Mouse (Mus musculus): ENCODE data around the gene Pnpla7. TPM values are rescaled to one million over a fixed set of nuclear protein-coding genes. Genes with fewer than 3 reads are reported as not detected.

Pnpla7 gene
- polyA plus RNA-seq, 1 experiment from 2014 or later = 16.7 TPM

- Histone ChIP-seq H3K4me1 (replicated peaks; ENCODE audit: control insufficient read depth, insufficient read depth, low read length) (no peaks in the 10 kb centered on the region), H3K9ac (ENCODE audit: low read depth, low read length) (no peak overlapping the region), H3K9me3 (ENCODE audit: control insufficient read depth) (no peaks in the 10 kb centered on the region), H3K4me2 (replicated peaks; ENCODE audit: low read depth) (no peak overlapping the region), H3K27ac (ENCODE audit: low read depth, low read length) (no peak overlapping the region), H3K4me3 (ENCODE audit: low read depth, low read length) (no peak overlapping the region), H3K36me3 (ENCODE audit: control insufficient read depth, insufficient read depth) (peaks cover 18% of the 10 kb centered on the region), H3K27me3 (replicated peaks; ENCODE audit: control insufficient read depth, insufficient read depth, low read length) (no peaks in the 10 kb centered on the region)
- 92% methylated on average over 1 of the region's 1 CpGs for WGBS
- TF ChIP-seq CTCF (IDR thresholded peaks at IDR 0.05; ENCODE audit: low read depth) = no peak
- ATAC-seq = no peak
Observed at GRCm38 (mm10) chr2:25006767-25007166, 30.9 kb downstream of the Pnpla7 start.

- Histone ChIP-seq H3K36me3 (ENCODE audit: control insufficient read depth, insufficient read depth) (peaks cover 7% of the 10 kb centered on the region; the same call in 1 of the 2 replicates), H3K27ac (ENCODE audit: low read depth, low read length) (no peak overlapping the region), H3K4me2 (replicated peaks; ENCODE audit: low read depth) (no peak overlapping the region), H3K9me3 (ENCODE audit: control insufficient read depth) (no peaks in the 10 kb centered on the region), H3K9ac (ENCODE audit: low read depth, low read length) (no peak overlapping the region), H3K4me3 (ENCODE audit: low read depth, low read length) (no peak overlapping the region), H3K4me1 (replicated peaks; ENCODE audit: control insufficient read depth, insufficient read depth, low read length) (no peaks in the 10 kb centered on the region), H3K27me3 (replicated peaks; ENCODE audit: control insufficient read depth, insufficient read depth, low read length) (no peaks in the 10 kb centered on the region)
- ATAC-seq = no peak
- peak; percentile 34; the same call in 1 of the 2 replicates for TF ChIP-seq CTCF (IDR thresholded peaks at IDR 0.05; ENCODE audit: low read depth)
Observed at GRCm38 (mm10) chr2:25008250-25008649, 32.4 kb downstream of the Pnpla7 start.

DNA sequence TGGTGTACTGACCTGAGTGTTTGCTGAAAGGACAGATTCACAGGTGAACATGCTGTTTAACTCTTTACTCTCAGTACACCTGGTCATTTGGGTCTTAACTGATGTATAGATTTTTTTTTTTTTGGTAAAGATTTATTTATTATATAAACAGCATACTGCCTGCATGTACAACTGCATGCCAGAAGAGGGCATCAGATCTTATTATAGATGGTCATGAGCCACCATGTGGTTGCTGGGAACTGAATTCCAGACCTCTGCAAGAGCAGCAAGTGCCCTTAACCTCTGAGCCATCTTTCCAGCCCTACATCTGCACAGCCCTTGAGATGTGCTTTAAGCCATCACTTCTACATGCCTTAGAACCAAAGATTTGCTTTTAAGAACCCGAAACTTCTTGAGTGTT is 46.8 kb downstream of the Pnpla7 start:
- Histone ChIP-seq H3K9ac (ENCODE audit: low read depth, low read length) (no peak overlapping the region), H3K4me1 (replicated peaks; ENCODE audit: control insufficient read depth, insufficient read depth, low read length) (no peaks in the 10 kb centered on the region), H3K36me3 (ENCODE audit: control insufficient read depth, insufficient read depth) (peaks cover 12% of the 10 kb centered on the region), H3K4me3 (ENCODE audit: low read depth, low read length) (no peak overlapping the region), H3K4me2 (replicated peaks; ENCODE audit: low read depth) (no peak overlapping the region), H3K27me3 (replicated peaks; ENCODE audit: control insufficient read depth, insufficient read depth, low read length) (no peaks in the 10 kb centered on the region), H3K9me3 (ENCODE audit: control insufficient read depth) (no peaks in the 10 kb centered on the region), H3K27ac (ENCODE audit: low read depth, low read length) (no peak overlapping the region)
- 97% methylated on average over 1 of the region's 1 CpGs for WGBS
- TF ChIP-seq CTCF (IDR thresholded peaks at IDR 0.05; ENCODE audit: low read depth) = peak; percentile 35; the same call in 1 of the 2 replicates
- no peak for ATAC-seq

GRCm38 (mm10) chr2:25025109-25025508 is 49.3 kb downstream of the Pnpla7 start:
- no peak overlapping the region for H3K27ac ChIP-seq (ENCODE audit: low read depth, low read length)
- H3K4me2 ChIP-seq (replicated peaks; ENCODE audit: low read depth) = no peak overlapping the region
- no peak for TF ChIP-seq CTCF (IDR thresholded peaks at IDR 0.05; ENCODE audit: low read depth)
- 92% methylated on average over 1 of the region's 1 CpGs for WGBS
- H3K36me3 ChIP-seq (ENCODE audit: control insufficient read depth, insufficient read depth) = peaks cover 3% of the 10 kb centered on the region
- no peaks in the 10 kb centered on the region for H3K4me1 ChIP-seq (replicated peaks; ENCODE audit: control insufficient read depth, insufficient read depth, low read length)
- H3K27me3 ChIP-seq (replicated peaks; ENCODE audit: control insufficient read depth, insufficient read depth, low read length) = no peaks in the 10 kb centered on the region
- no peaks in the 10 kb centered on the region for H3K9me3 ChIP-seq (ENCODE audit: control insufficient read depth)
- no peak overlapping the region for H3K9ac ChIP-seq (ENCODE audit: low read depth, low read length)
- no peak overlapping the region for H3K4me3 ChIP-seq (ENCODE audit: low read depth, low read length)
- no peak for ATAC-seq

GRCm38 (mm10) chr2:25034994-25035393 is 59.2 kb downstream of the Pnpla7 start:
- no peak for TF ChIP-seq CTCF (IDR thresholded peaks at IDR 0.05; ENCODE audit: low read depth)
- Histone ChIP-seq H3K27ac (ENCODE audit: low read depth, low read length) (no peak overlapping the region), H3K27me3 (replicated peaks; ENCODE audit: control insufficient read depth, insufficient read depth, low read length) (no peaks in the 10 kb centered on the region), H3K36me3 (ENCODE audit: control insufficient read depth, insufficient read depth) (peaks cover 10% of the 10 kb centered on the region; the same call in 1 of the 2 replicates), H3K9ac (ENCODE audit: low read depth, low read length) (no peak overlapping the region), H3K4me1 (replicated peaks; ENCODE audit: control insufficient read depth, insufficient read depth, low read length) (no peaks in the 10 kb centered on the region), H3K4me3 (ENCODE audit: low read depth, low read length) (no peak overlapping the region), H3K9me3 (ENCODE audit: control insufficient read depth) (no peaks in the 10 kb centered on the region), H3K4me2 (replicated peaks; ENCODE audit: low read depth) (no peak overlapping the region)
- peak; percentile 31; the same call in 1 of the 2 replicates for ATAC-seq
- WGBS = 94% methylated on average over 4 of the region's 4 CpGs

GRCm38 (mm10) chr2:25040089-25040488 is 64.3 kb downstream of the Pnpla7 start:
- no peak for TF ChIP-seq CTCF (IDR thresholded peaks at IDR 0.05; ENCODE audit: low read depth)

GRCm38 (mm10) chr2:25050921-25051320 is 75.1 kb downstream of the Pnpla7 start:
- no peak for TF ChIP-seq CTCF (IDR thresholded peaks at IDR 0.05; ENCODE audit: low read depth)
- Histone ChIP-seq H3K9me3 (ENCODE audit: control insufficient read depth) (no peaks in the 10 kb centered on the region), H3K27me3 (replicated peaks; ENCODE audit: control insufficient read depth, insufficient read depth, low read length) (no peaks in the 10 kb centered on the region), H3K9ac (ENCODE audit: low read depth, low read length) (no peak overlapping the region), H3K27ac (ENCODE audit: low read depth, low read length) (no peak overlapping the region), H3K4me1 (replicated peaks; ENCODE audit: control insufficient read depth, insufficient read depth, low read length) (0 out of 2 replicates have a peak, but pooled peaks cover 2% of the 10 kb centered on the region), H3K4me2 (replicated peaks; ENCODE audit: low read depth) (no peak overlapping the region), H3K4me3 (ENCODE audit: low read depth, low read length) (no peak overlapping the region), H3K36me3 (ENCODE audit: control insufficient read depth, insufficient read depth) (peaks cover 34% of the 10 kb centered on the region)
- ATAC-seq = no peak
- 86% methylated on average over 7 of the region's 7 CpGs for WGBS

More at GRCm38 (mm10) chr2:25040089-25040488, 64.3 kb downstream of the Pnpla7 start:
- Histone ChIP-seq H3K4me2 (replicated peaks; ENCODE audit: low read depth) (no peak overlapping the region), H3K9me3 (ENCODE audit: control insufficient read depth) (no peaks in the 10 kb centered on the region), H3K4me3 (ENCODE audit: low read depth, low read length) (no peak overlapping the region), H3K9ac (ENCODE audit: low read depth, low read length) (no peak overlapping the region), H3K27ac (ENCODE audit: low read depth, low read length) (no peak overlapping the region), H3K4me1 (replicated peaks; ENCODE audit: control insufficient read depth, insufficient read depth, low read length) (no peaks in the 10 kb centered on the region), H3K36me3 (ENCODE audit: control insufficient read depth, insufficient read depth) (peaks cover 18% of the 10 kb centered on the region; the same call in 1 of the 2 replicates), H3K27me3 (replicated peaks; ENCODE audit: control insufficient read depth, insufficient read depth, low read length) (no peaks in the 10 kb centered on the region)
- WGBS = 80% methylated on average over 5 of the region's 5 CpGs
- ATAC-seq = no peak

Data from intestine, postnatal 0 days (tissue).